Mouse (Mus musculus): Measurements from ENCODE around the gene F10. TPM values are rescaled to one million over a fixed set of nuclear protein-coding genes. Genes with fewer than 3 reads are reported as not detected.
"Not testable (repeated sequence)": the region's sequence is repeated elsewhere in the genome, so short reads cannot be mapped to it uniquely, and the experiment has no call there.

F10 gene
- polyA plus RNA-seq, 1 experiment from 2014 or later: 0.25 TPM

GRCm38 (mm10) chr8:13075579-13075978, 38.5 kb downstream of the F10 start:
- not testable (repeated sequence) for H3K9me3 ChIP-seq (replicated peaks; ENCODE audit: control insufficient read depth, low read length, poor library complexity, severe bottlenecking); H3K9ac ChIP-seq (ENCODE audit: low read depth, low read length); H3K27me3 ChIP-seq (ENCODE audit: control insufficient read depth, insufficient read depth, low read depth, low read length); H3K4me1 ChIP-seq (ENCODE audit: control insufficient read depth, insufficient read depth, low read length); H3K27ac ChIP-seq (ENCODE audit: low read length); ATAC-seq; H3K4me3 ChIP-seq (ENCODE audit: low read depth, low read length); H3K4me2 ChIP-seq (ENCODE audit: low read length)
- H3K36me3 ChIP-seq (ENCODE audit: control insufficient read depth, insufficient read depth, low read length): peaks cover 37% of the 10 kb centered on the region
- WGBS: 95% methylated on average over 1 of the region's 1 CpGs

GRCm38 (mm10) chr8:13077542-13077941, 40.4 kb downstream of the F10 start:
- WGBS: 84% methylated on average over 7 of the region's 7 CpGs
- H3K9ac ChIP-seq (ENCODE audit: low read depth, low read length): no peak overlapping the region
- no peaks in the 10 kb centered on the region for H3K9me3 ChIP-seq (replicated peaks; ENCODE audit: control insufficient read depth, low read length, poor library complexity, severe bottlenecking)
- H3K36me3 ChIP-seq (ENCODE audit: control insufficient read depth, insufficient read depth, low read length): peaks cover 46% of the 10 kb centered on the region
- no peak overlapping the region for H3K4me3 ChIP-seq (ENCODE audit: low read depth, low read length)
- no peaks in the 10 kb centered on the region for H3K27me3 ChIP-seq (ENCODE audit: control insufficient read depth, insufficient read depth, low read depth, low read length)
- no peak overlapping the region for H3K27ac ChIP-seq (ENCODE audit: low read length)
- no peak for ATAC-seq
- no peak overlapping the region for H3K4me2 ChIP-seq (ENCODE audit: low read length)
- H3K4me1 ChIP-seq (ENCODE audit: control insufficient read depth, insufficient read depth, low read length): no peaks in the 10 kb centered on the region

- H3K27me3 ChIP-seq (ENCODE audit: control insufficient read depth, insufficient read depth, low read depth, low read length): no peaks in the 10 kb centered on the region
- H3K4me2 ChIP-seq (ENCODE audit: low read length): peak overlapping the region; percentile 98
- H3K9ac ChIP-seq (ENCODE audit: low read depth, low read length): peak overlapping the region; percentile 78
- under 1% methylated on average over 44 of the region's 45 CpGs for WGBS
- H3K4me1 ChIP-seq (ENCODE audit: control insufficient read depth, insufficient read depth, low read length): peaks cover 21% of the 10 kb centered on the region
- 0 out of 2 replicates have a peak, but pooled peaks cover 2% of the 10 kb centered on the region for H3K36me3 ChIP-seq (ENCODE audit: control insufficient read depth, insufficient read depth, low read length)
- ATAC-seq: peak; percentile 90
- H3K9me3 ChIP-seq (replicated peaks; ENCODE audit: control insufficient read depth, low read length, poor library complexity, severe bottlenecking): no peaks in the 10 kb centered on the region
- peak overlapping the region; percentile 90 for H3K27ac ChIP-seq (ENCODE audit: low read length)
- peak overlapping the region; percentile 82 for H3K4me3 ChIP-seq (ENCODE audit: low read depth, low read length)
These were observed 67.6 kb downstream of the F10 start for GRCm38 (mm10) chr8:13104691-13105086.

GRCm38 (mm10) chr8:13105087-13105881, 68.2 kb downstream of the F10 start, which contains the start of the genes Pcid2 and Cul4a:
TSS of gene Pcid2 (minus strand) at chr8:13105459.
TSS of gene Cul4a (plus strand) at chr8:13105621.
- Histone ChIP-seq H3K4me2 (ENCODE audit: low read length) (peak within 1 kb of the TSS; percentile 98), H3K36me3 (ENCODE audit: control insufficient read depth, insufficient read depth, low read length) (0 out of 2 replicates have a peak, but pooled peaks cover 2% of the 10 kb centered on the region), H3K9me3 (replicated peaks; ENCODE audit: control insufficient read depth, low read length, poor library complexity, severe bottlenecking) (no peaks in the 10 kb centered on the region), H3K27ac (ENCODE audit: low read length) (peak within 1 kb of the TSS; percentile 90), H3K9ac (ENCODE audit: low read depth, low read length) (peak within 1 kb of the TSS; percentile 96), H3K27me3 (ENCODE audit: control insufficient read depth, insufficient read depth, low read depth, low read length) (no peaks in the 10 kb centered on the region), H3K4me3 (ENCODE audit: low read depth, low read length) (peak within 1 kb of the TSS; percentile 82), H3K4me1 (ENCODE audit: control insufficient read depth, insufficient read depth, low read length) (peaks cover 22% of the 10 kb centered on the region)
- under 1% methylated on average over 68 of the region's 87 CpGs for WGBS
- ATAC-seq: peak; percentile 95

- Histone ChIP-seq H3K4me1 (ENCODE audit: control insufficient read depth, insufficient read depth, low read length) (peaks cover 22% of the 10 kb centered on the region), H3K9ac (ENCODE audit: low read depth, low read length) (peak overlapping the region; percentile 96), H3K36me3 (ENCODE audit: control insufficient read depth, insufficient read depth, low read length) (0 out of 2 replicates have a peak, but pooled peaks cover 2% of the 10 kb centered on the region), H3K27me3 (ENCODE audit: control insufficient read depth, insufficient read depth, low read depth, low read length) (no peaks in the 10 kb centered on the region), H3K4me3 (ENCODE audit: low read depth, low read length) (peak overlapping the region; percentile 82), H3K27ac (ENCODE audit: low read length) (peak overlapping the region; percentile 90), H3K9me3 (replicated peaks; ENCODE audit: control insufficient read depth, low read length, poor library complexity, severe bottlenecking) (no peaks in the 10 kb centered on the region), H3K4me2 (ENCODE audit: low read length) (peak overlapping the region; percentile 98)
- ATAC-seq: peak; percentile 49
- WGBS: 0% methylated on average over 48 of the region's 63 CpGs
These were observed 68.9 kb downstream of the F10 start for GRCm38 (mm10) chr8:13105908-13106551.

Other genes starting within 250 kb of the F10 start
- gene Mcf2l, start 163.5 kb upstream of the F10 start, polyA plus RNA-seq (2015; fragmentation: Nextera tagmentation; extraction: Ambion mirVana): 185 and 190 TPM in 2 replicates
- gene F7, start 11.3 kb upstream of the F10 start, polyA plus RNA-seq (2015; fragmentation: Nextera tagmentation; extraction: Ambion mirVana): 0.15 TPM in 1 of 2 replicates, not detected in the other
- 1.2 and 2.0 TPM in 2 replicates for gene Proz, start 23.6 kb downstream of the F10 start, polyA plus RNA-seq (2015; fragmentation: Nextera tagmentation; extraction: Ambion mirVana)
- gene Pcid2, start 68.2 kb downstream of the F10 start, polyA plus RNA-seq (2015; fragmentation: Nextera tagmentation; extraction: Ambion mirVana): 38.6 and 42.3 TPM in 2 replicates
- 72.9 and 77.1 TPM in 2 replicates for gene Cul4a, start 68.3 kb downstream of the F10 start, polyA plus RNA-seq (2015; fragmentation: Nextera tagmentation; extraction: Ambion mirVana)
- gene Lamp1, start 121.9 kb downstream of the F10 start, polyA plus RNA-seq (2015; fragmentation: Nextera tagmentation; extraction: Ambion mirVana): 263 and 294 TPM in 2 replicates
- gene Grtp1, start 163.3 kb downstream of the F10 start, polyA plus RNA-seq (2015; fragmentation: Nextera tagmentation; extraction: Ambion mirVana): 16.9 and 19.7 TPM in 2 replicates
- gene Adprhl1, start 216.9 kb downstream of the F10 start, polyA plus RNA-seq (2015; fragmentation: Nextera tagmentation; extraction: Ambion mirVana): 0.29 TPM in 1 of 2 replicates, not detected in the other

All from midbrain, embryonic 16.5 days (tissue).